Mouse (Mus musculus) limb, embryonic 13.5 days (tissue): ENCODE data around the gene Olfr1318. TPM values are rescaled to one million over a fixed set of nuclear protein-coding genes. Genes with fewer than 3 reads are reported as not detected.

Source experiments
- ATAC-seq: fragments of 200-750 bp; cut with Nextera tagmentation; 2 replicates; pipeline ENCODE4 v1.8.0; 2017; ENCODE audit warnings: low read depth, moderate number of reproducible peaks, moderate TSS enrichment; ENCODE audit not compliant: low FRiP score
- H3K27ac ChIP-seq: fragments of 300-500 bp; sonication (generic); 2 replicates; pipeline ENCODE4 v1.5.1; 2015; ENCODE audit warnings: inconsistent platforms, mild to moderate bottlenecking, moderate library complexity
- H3K27me3 ChIP-seq: fragments of 300-500 bp; sonication (generic); 2 replicates; pipeline ENCODE4 v1.6.1; 2015; ENCODE audit warnings: mild to moderate bottlenecking, inconsistent platforms
- H3K36me3 ChIP-seq: fragments of 300-500 bp; sonication (generic); 2 replicates; pipeline ENCODE4 v1.6.1; 2015; ENCODE audit warnings: inconsistent platforms, mild to moderate bottlenecking, moderate library complexity
- H3K4me1 ChIP-seq: fragments of 300-500 bp; sonication (generic); 2 replicates; pipeline ENCODE4 v1.6.1; 2015; ENCODE audit warnings: inconsistent platforms
- H3K4me2 ChIP-seq: fragments of 300-500 bp; sonication (generic); replicated peaks from 2 replicates; pipeline ENCODE4 v1.6.1; 2015; ENCODE audit warnings: inconsistent platforms, mild to moderate bottlenecking, moderate library complexity
- H3K4me3 ChIP-seq: fragments of 300-500 bp; sonication (generic); 2 replicates; pipeline ENCODE4 v1.5.1; 2015; ENCODE audit warnings: moderate library complexity, mild to moderate bottlenecking, inconsistent platforms
- H3K9ac ChIP-seq: fragments of 300-500 bp; sonication (generic); 2 replicates; pipeline ENCODE4 v1.6.1; 2015; ENCODE audit warnings: mild to moderate bottlenecking, inconsistent platforms
- H3K9me3 ChIP-seq: fragments of 300-500 bp; sonication (generic); 2 replicates; pipeline ENCODE4 v1.6.1; 2016; ENCODE audit warnings: inconsistent platforms
- WGBS: fragments of 180-500 bp; shearing (Covaris S2); methylation state at CpG from one replicate; pipeline ENCODE4 v1.1.7; 2015; 5-methylcytosine and 5-hydroxymethylcytosine counted together
- polyA plus RNA-seq: library from polyadenylated mRNA; unstranded; fragments of >200 nt; fragmentation: Nextera tagmentation; extraction: Ambion mirVana; gene quantifications from 2 replicates; pipeline ENCODE4 v1.2.1, GENCODE M21; 2015

The Olfr1318 gene
- polyA plus RNA-seq: 0.08 TPM in 1 of 2 replicates, not detected in the other

- H3K9me3 ChIP-seq: no peaks in the 10 kb centered on the region
- H3K4me3 ChIP-seq: no peak within 1 kb of the TSS
- H3K36me3 ChIP-seq: no peaks in the 10 kb centered on the region
- H3K27ac ChIP-seq: no peak within 1 kb of the TSS
- ATAC-seq: no peak
- no peak within 1 kb of the TSS for H3K9ac ChIP-seq
- no peaks in the 10 kb centered on the region for H3K4me1 ChIP-seq
- H3K27me3 ChIP-seq: no peaks in the 10 kb centered on the region
- H3K4me2 ChIP-seq: no peak within 1 kb of the TSS
Observed at GRCm38 (mm10) chr2:112153898-112154297, at the start of gene Olfr1318. TSS of gene Olfr1318 (plus strand) at chr2:112154198.

- 73% methylated on average over 1 of the region's 1 CpGs for WGBS
- no peak within 1 kb of the TSS for H3K9ac ChIP-seq
- no peak within 1 kb of the TSS for H3K4me2 ChIP-seq
- H3K36me3 ChIP-seq: no peaks in the 10 kb centered on the region
- no peak within 1 kb of the TSS for H3K4me3 ChIP-seq
- H3K4me1 ChIP-seq: no peaks in the 10 kb centered on the region
- no peaks in the 10 kb centered on the region for H3K27me3 ChIP-seq
- no peak within 1 kb of the TSS for H3K27ac ChIP-seq
- ATAC-seq: no peak
- no peaks in the 10 kb centered on the region for H3K9me3 ChIP-seq
Observed at GRCm38 (mm10) chr2:112115340-112115739, 38.7 kb upstream of the Olfr1318 start, which contains the start of gene Olfr1315-ps1. TSS of gene Olfr1315-ps1 (minus strand) at chr2:112115440.

- 89% methylated on average over 2 of the region's 2 CpGs for WGBS
- ATAC-seq: no peak
- H3K9me3 ChIP-seq: no peaks in the 10 kb centered on the region
Observed at GRCm38 (mm10) chr2:112134877-112135276, 19.1 kb upstream of the Olfr1318 start, which contains the start of gene Olfr1316. TSS of gene Olfr1316 (minus strand) at chr2:112134977.

GRCm38 (mm10) chr2:112140029-112140428, 14.0 kb upstream of the Olfr1318 start, which contains the start of gene Olfr1317:
TSS of gene Olfr1317 (plus strand) at chr2:112140329.
- Histone ChIP-seq H3K4me3 (no peak within 1 kb of the TSS), H3K36me3 (no peaks in the 10 kb centered on the region), H3K27me3 (no peaks in the 10 kb centered on the region), H3K9me3 (no peaks in the 10 kb centered on the region), H3K4me1 (no peaks in the 10 kb centered on the region), H3K9ac (no peak within 1 kb of the TSS), H3K27ac (no peak within 1 kb of the TSS), H3K4me2 (no peak within 1 kb of the TSS)
- no peak for ATAC-seq
- 71% methylated on average over 2 of the region's 2 CpGs for WGBS

More at GRCm38 (mm10) chr2:112134877-112135276, 19.1 kb upstream of the Olfr1318 start, which contains the start of gene Olfr1316:
- Histone ChIP-seq H3K9ac (no peak within 1 kb of the TSS), H3K4me3 (no peak within 1 kb of the TSS), H3K4me1 (no peaks in the 10 kb centered on the region), H3K4me2 (no peak within 1 kb of the TSS), H3K27me3 (no peaks in the 10 kb centered on the region), H3K36me3 (no peaks in the 10 kb centered on the region), H3K27ac (no peak within 1 kb of the TSS)

- Histone ChIP-seq H3K4me2 (no peak overlapping the region), H3K9ac (no peak overlapping the region), H3K9me3 (no peaks in the 10 kb centered on the region), H3K27ac (no peak overlapping the region), H3K27me3 (no peaks in the 10 kb centered on the region), H3K36me3 (no peaks in the 10 kb centered on the region), H3K4me1 (no peaks in the 10 kb centered on the region), H3K4me3 (no peak overlapping the region)
- WGBS: 0% methylated on average over 2 of the region's 2 CpGs
- peak; percentile 77; the same call in 1 of the 2 replicates for ATAC-seq
Observed at GRCm38 (mm10) chr2:112196859-112197258, 42.9 kb downstream of the Olfr1318 start.

- Histone ChIP-seq H3K4me1 (no peaks in the 10 kb centered on the region), H3K9me3 (no peaks in the 10 kb centered on the region), H3K27me3 (no peaks in the 10 kb centered on the region), H3K36me3 (no peaks in the 10 kb centered on the region), H3K4me3 (no peak overlapping the region), H3K4me2 (no peak overlapping the region), H3K27ac (no peak overlapping the region), H3K9ac (no peak overlapping the region)
- 63% methylated on average over 6 of the region's 6 CpGs for WGBS
- ATAC-seq: 0 out of 2 replicates have a peak, but pooled peaks have one; percentile 48
Observed at GRCm38 (mm10) chr2:112203056-112203455, 49.1 kb downstream of the Olfr1318 start.

Other genes with a start within 250 kb of the Olfr1318 start
- gene Olfr1306, start 237.9 kb upstream of the Olfr1318 start, polyA plus RNA-seq: not detected in 2 replicates
- gene Olfr1307, start 204.8 kb upstream of the Olfr1318 start, polyA plus RNA-seq: 0.01 TPM in 1 of 2 replicates, not detected in the other
- not detected in 2 replicates for gene Olfr1308, start 189.3 kb upstream of the Olfr1318 start, polyA plus RNA-seq
- not detected in 2 replicates for gene Olfr1309, start 163.9 kb upstream of the Olfr1318 start, polyA plus RNA-seq
- gene Olfr1310, start 141.5 kb upstream of the Olfr1318 start, polyA plus RNA-seq: not detected in 2 replicates
- not detected in 2 replicates for gene Olfr1311, start 129.8 kb upstream of the Olfr1318 start, polyA plus RNA-seq
- not detected in 2 replicates for gene Olfr1312, start 104.0 kb upstream of the Olfr1318 start, polyA plus RNA-seq
- gene Olfr1313, start 76.4 kb upstream of the Olfr1318 start, polyA plus RNA-seq: not detected in 2 replicates
- not detected in 2 replicates for gene Olfr1314, start 57.4 kb upstream of the Olfr1318 start, polyA plus RNA-seq
- not detected in 2 replicates for gene Olfr1315-ps1, start 38.8 kb upstream of the Olfr1318 start, polyA plus RNA-seq
- not detected in 2 replicates for gene Olfr1316, start 19.2 kb upstream of the Olfr1318 start, polyA plus RNA-seq
- not detected in 2 replicates for gene Olfr1317, start 13.9 kb upstream of the Olfr1318 start, polyA plus RNA-seq
- 15.2 and 18.4 TPM in 2 replicates for gene Lpcat4, start 85.3 kb downstream of the Olfr1318 start, polyA plus RNA-seq
- gene Nutm1, start 105.1 kb downstream of the Olfr1318 start, polyA plus RNA-seq: not detected in 2 replicates
- gene Nop10, start 107.7 kb downstream of the Olfr1318 start, polyA plus RNA-seq: 189 and 193 TPM in 2 replicates
- gene Slc12a6, start 111.6 kb downstream of the Olfr1318 start, polyA plus RNA-seq: 9.2 and 9.5 TPM in 2 replicates
- not detected in 2 replicates for gene Gm21985, start 112.1 kb downstream of the Olfr1318 start, polyA plus RNA-seq
- gene Emc4, start 213.8 kb downstream of the Olfr1318 start, polyA plus RNA-seq: 114 and 116 TPM in 2 replicates
- gene Katnbl1, start 225.0 kb downstream of the Olfr1318 start, polyA plus RNA-seq: 48.4 and 53.0 TPM in 2 replicates